Mouse (Mus musculus) kidney, postnatal 10 days (tissue): ENCODE data around the gene Ece1.
"Not testable (repeated sequence)": the region's sequence is repeated elsewhere in the genome, so short reads cannot be mapped to it uniquely, and the experiment has no call there.

Experiments used
- DNase-seq: peaks from one replicate; pipeline ENCODE4 v3.0.0; 2021; ENCODE audit warnings: mixed read lengths

Gene Ece1

DNA sequence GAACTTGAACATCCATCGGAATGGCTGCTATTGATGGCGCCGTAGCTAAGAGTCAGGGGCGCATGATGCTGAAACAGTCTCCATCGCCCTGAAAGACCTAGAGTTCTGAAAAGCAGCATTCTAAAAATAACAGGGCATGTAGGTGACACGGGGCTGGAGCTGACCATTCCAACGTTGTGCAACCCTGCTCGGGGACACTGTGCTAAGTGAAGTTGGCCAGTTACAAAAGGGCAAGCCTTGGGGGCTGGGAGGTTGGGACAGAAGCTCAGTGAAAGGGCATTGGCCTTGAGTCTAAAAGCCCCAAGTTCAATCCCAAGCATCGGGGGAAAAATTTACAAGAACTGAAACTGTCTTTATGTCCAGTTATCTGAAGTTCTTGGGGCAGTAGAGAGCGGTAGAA is 81.5 kb downstream of the Ece1 start:
- no peak for DNase-seq

DNA sequence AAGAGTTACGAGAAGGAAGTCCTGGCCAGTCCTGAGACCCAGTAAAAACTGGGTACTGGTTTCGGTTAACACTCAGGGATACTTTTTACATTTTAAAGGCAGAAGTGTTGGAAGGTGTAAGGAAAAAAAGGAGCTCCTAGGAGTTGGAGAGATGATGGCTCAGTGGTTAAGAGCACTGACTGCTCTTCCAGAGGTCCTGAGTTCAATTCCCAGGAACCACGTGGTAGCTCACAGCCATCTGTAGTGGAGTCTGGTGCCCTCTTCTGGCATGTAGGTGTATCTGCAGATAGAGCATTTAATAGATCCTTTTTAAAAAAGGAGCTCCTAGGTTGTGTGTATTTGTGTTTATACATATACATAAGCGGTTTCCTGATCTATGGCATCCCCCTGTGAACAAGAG is 83.3 kb downstream of the Ece1 start:
- no peak for DNase-seq

DNA sequence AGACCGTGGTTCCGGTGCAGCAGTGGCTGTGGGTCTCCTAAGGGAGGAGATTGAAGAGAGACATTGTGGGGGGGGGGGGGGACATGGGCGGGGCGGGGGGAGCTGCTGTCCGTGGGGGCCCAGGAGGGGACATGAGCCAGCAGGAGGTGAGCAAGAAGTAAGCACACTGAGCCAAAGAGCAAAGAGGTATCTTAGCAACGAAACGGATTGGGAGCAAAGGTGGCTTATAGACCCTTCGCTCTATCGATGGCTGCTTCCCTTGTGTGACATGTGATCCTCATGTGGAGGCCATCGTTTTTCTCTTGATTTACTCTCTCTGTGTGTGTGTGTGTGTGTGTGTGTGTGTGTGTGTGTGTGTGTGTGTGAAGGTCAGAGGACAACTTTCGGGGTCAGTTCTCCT is 84.4 kb downstream of the Ece1 start:
- no peak for DNase-seq

DNA sequence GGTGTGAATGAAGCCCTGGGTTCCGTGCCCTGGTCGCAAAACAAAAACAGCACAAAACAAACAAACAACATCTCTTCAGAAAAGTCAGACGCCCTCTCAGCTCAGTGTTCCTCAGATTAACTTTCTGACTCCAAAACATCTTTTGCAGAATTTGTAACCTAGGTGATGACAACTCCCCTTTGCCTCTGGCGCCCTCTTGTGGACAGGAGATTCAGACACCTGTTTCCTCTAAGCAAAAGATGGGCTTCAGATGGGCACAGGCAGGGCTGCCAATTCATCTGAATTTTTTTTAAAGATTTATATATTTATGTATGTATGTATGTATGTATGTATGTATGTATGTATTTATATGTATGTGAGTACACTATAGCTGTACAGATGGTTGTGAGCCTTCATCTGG is 90.8 kb downstream of the Ece1 start:
- peak; percentile 89 for DNase-seq

DNA sequence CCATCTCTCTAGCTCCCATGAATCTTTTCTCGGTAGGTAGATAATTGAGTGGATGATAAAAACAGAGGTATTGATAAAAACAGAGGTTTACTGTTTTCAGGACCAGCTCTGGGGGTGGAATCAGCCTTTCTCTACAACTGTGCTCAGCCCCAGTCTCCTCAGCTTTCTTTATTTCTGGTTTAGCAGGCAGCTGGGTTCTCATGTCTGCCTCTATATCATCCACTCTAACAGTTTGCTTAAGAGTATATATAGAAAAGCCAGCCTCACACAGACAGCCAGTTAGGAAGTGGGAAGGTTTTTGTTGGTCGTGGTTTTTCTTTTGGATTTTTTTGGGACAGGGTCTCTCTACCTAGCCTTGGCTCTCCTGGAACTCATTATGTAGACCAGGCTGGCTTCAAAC is 92.1 kb downstream of the Ece1 start:
- DNase-seq: no peak

DNA sequence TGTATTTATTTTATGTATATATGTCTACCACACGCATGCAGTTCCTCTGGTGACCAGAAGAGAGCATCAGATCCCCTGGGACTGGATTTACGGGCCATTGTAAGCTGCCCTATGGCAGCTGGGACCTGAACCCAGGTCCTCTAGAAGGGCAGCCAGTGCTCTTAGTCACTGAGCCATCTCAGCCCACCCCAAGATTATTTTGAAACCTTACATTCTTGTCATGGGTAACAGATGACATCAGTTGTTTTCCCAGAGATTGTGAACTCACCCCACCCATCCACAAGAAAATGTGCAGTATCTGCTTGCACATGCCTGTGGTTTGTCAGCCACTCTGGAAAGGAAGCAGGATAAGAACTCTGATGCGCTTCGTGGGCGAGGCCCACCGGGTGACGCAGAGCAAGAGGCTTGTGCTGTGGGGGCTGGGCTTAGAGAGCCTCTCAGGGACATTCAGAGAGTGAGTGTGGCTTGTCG is 92.9 kb downstream of the Ece1 start:
- DNase-seq: peak; percentile 75

DNA sequence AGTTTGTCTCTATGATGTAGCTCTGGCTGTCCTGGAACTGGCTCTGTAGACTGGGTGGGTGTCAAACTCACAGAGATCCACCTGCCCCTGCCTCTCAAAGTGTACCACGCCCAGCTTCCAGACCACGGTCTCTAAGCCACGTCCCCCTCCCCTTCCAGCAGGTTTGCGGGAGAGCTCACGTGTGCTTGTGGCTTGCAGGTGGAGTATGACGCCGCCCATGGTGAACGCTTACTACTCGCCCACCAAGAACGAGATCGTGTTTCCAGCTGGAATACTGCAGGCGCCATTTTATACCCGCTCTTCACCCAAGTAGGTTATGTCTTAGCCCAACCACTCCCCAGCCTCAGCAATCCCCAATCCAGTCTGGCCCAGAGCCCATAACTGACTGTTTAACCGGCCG is 94.2 kb downstream of the Ece1 start:
- no peak for DNase-seq

DNA sequence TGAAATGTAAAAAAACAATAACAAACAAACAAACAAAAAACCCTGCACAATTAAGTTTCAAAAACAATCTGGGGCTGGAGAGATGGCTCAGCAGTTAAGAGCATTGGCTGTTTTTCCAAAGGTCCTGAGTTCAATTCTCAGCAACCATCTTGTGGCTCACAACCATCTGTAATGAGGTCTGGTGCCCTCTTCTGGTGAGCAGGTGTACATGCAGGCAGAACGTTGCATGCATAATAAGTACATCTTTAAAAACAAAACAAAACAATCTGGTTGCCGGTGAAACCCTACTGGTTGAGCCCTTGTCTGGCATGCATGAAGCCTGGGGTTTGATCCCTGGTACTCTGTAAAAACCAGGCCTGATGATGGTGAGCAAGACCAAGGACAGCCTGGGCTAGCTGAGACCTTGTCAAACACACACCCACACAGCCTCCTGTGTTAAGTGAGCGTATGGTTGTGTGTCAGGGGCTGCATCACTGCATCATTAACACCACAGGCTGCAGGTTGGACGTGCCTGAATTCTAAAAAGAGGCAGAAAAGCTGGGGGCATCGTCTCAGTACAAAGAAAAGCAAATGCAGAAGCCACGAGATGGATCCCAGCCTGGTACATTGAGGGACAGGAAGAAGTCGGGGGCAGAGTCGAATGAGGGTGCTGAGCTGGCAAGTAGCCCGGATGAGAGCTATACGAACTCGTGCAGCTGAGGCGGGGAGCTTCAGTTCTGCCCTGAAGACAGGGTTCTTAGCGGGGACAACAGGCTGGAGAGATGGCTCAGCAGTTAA is 98.0 kb downstream of the Ece1 start:
- DNase-seq: no peak

DNA sequence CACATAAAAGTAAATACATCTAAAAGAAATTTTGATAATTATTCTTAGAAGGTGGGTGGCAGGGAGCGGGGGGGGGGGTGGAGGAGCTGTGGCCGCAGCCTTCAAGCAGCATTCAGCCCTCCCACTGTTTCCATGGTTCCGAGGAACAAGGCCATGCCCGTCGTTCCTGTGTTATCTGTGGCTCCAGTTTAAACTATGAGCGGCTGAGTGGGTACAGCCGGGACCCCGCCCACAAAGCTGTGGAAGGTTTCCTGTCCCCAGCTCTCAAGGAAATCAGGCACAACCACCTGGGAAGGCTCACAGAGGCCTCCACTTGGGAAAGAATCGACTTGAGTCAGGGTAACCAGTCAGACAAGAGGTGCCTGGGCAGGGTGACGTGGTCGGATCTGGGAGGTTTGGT is 98.7 kb downstream of the Ece1 start:
- DNase-seq: no peak

DNA sequence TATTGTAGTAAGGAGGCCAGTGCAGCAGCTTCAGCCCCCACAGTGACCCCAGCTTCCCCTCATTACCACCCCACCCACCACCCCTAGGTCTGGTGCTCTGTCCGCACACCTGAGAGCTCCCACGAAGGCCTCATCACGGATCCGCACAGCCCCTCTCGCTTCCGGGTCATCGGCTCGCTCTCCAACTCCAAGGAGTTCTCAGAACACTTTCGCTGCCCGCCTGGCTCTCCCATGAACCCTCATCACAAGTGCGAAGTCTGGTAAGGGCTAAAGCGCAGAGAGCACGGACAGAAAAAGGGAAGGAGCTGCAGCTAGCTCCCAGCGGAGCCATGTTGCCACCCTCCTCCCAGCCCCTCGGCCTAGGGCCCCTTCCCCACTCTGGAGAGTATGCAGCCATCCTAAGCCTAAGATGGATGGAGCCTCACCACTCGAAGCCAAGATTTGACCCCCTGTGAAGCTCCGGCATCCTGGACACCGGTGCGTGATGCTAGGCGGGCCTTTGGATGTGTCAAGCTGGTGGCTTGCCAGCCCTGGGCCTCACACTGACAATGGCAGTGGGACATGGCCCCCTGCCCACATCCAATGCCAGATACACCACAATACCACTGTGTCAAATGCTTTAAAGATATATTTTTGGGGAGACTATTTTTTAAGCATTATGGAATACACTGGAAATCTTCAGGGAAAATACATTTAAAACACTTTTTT is 100.8 kb downstream of the Ece1 start:
- DNase-seq: no peak

DNA sequence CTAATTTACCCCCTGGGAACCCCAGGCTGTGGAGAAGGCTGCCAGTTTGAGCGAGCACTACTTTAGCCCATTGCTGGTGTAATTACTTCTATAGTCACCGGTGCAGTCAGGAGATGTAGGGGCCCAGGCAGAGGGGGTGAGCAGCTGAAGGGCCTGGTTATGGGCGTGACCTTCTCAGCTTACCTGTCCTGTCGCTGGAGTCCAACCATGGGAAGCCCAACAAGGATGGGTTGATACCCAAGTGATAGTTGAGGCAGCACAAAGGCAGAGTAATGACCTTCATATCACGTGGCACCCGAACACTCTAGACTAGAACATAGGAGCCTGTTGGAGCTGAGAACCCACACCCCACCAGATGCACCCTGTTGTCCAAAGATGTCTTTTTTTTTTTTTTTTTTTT is 101.4 kb downstream of the Ece1 start:
- no peak for DNase-seq

DNA sequence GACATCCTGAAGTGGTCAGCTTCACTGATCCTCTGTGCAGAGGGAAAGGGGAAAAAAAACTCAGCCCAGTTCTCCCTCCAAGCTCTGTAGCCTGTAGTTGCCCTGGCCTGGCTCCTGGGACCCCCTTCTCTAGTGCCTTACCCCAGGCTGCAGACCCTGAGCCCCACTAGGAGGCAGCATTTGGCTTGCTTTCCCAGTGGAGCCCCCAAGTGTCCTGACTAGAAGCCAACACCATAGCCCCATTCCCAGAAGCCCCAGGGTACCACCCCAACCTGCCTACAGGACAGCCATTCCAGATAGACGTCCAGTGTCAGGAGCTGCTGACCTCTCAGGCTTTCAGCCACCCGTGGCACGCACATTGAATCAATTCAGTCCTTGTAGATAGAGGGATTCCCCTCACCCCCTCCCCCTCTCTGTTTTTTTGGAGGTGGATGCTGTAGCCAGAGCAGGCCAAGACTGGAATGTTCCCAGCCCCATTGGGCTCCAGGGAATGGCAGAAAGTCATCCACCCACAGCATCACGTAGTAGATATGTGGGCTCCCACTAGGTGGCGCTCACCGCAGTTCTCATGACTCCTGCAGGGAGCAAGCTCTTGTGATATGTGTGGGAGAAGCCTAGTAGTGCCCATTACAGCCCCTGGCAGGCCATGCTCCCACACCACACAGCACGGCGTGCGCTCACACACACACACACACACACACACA is 102.0 kb downstream of the Ece1 start:
- DNase-seq: peak; percentile 92

DNA sequence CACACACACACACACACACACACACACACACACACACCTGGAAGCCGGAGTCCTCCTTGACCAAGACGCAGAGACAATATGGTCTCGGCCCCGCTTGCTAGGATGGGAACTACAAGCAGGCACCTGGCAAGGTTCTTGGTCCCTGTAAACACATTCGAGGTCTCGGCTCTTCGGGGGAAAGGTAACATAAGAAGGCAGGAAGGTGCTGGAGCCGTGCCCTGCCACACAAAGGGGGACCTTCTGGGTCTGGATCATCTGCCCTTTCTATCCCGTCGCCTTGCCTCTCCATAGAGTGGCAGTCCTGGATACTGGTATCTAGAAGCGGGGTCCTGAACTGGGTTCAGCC is 102.5 kb downstream of the Ece1 start:
- DNase-seq: no peak

DNA sequence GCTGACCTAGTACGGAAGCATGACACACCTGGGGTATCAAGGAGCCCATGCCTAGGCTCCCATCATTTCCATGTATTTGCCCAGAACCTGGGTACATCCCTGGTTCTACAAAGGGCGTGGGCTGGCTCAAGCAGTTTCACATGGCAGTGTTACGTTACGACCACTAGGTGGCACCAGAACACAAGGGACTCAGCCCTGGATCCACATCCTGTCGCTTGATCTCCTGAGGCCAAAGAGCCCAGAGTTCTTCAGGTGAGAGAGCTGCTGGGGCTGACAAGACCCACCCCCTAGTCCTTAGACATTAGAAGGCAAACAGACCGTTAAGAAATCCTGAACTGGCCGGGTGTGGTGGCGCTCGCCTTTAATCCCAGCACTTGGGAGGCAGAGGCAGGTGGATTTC is 106.2 kb downstream of the Ece1 start:
- DNase-seq: peak; percentile 84

DNA sequence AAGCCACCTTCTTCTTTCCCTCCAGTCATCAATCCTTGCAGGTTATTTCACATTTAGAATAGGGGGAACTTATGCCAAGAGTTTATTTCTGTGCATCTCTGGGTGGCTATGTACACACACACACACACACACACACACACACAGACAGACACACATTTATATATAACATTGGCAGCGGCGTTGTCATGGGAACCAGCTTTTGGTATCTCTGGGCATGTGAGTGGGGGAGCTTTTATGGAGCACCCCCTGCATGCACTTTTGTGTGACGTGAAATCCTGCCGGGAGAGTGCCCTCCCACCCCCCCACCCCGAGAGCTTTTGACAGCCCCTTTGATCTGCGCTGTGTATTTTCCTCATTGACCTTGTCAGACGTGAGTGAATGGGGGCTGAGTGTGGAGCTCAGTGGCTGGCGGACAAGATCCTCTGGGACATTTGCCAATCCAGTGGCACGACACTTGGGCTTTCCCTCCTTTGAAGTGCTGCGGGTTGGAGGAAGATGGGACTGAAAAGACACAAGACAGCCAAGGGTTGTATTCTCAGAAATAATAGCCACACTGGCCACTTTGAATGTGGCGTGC is 108.7 kb downstream of the Ece1 start:
- not testable (repeated sequence) for DNase-seq

DNA sequence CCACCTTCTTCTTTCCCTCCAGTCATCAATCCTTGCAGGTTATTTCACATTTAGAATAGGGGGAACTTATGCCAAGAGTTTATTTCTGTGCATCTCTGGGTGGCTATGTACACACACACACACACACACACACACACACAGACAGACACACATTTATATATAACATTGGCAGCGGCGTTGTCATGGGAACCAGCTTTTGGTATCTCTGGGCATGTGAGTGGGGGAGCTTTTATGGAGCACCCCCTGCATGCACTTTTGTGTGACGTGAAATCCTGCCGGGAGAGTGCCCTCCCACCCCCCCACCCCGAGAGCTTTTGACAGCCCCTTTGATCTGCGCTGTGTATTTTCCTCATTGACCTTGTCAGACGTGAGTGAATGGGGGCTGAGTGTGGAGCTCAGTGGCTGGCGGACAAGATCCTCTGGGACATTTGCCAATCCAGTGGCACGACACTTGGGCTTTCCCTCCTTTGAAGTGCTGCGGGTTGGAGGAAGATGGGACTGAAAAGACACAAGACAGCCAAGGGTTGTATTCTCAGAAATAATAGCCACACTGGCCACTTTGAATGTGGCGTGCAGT is 112.9 kb downstream of the Ece1 start:
- DNase-seq: not testable (repeated sequence)

DNA sequence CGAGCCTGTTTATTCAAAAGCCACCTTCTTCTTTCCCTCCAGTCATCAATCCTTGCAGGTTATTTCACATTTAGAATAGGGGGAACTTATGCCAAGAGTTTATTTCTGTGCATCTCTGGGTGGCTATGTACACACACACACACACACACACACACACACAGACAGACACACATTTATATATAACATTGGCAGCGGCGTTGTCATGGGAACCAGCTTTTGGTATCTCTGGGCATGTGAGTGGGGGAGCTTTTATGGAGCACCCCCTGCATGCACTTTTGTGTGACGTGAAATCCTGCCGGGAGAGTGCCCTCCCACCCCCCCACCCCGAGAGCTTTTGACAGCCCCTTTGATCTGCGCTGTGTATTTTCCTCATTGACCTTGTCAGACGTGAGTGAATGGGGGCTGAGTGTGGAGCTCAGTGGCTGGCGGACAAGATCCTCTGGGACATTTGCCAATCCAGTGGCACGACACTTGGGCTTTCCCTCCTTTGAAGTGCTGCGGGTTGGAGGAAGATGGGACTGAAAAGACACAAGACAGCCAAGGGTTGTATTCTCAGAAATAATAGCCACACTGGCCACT is 117.1 kb downstream of the Ece1 start:
- DNase-seq: not testable (repeated sequence)

DNA sequence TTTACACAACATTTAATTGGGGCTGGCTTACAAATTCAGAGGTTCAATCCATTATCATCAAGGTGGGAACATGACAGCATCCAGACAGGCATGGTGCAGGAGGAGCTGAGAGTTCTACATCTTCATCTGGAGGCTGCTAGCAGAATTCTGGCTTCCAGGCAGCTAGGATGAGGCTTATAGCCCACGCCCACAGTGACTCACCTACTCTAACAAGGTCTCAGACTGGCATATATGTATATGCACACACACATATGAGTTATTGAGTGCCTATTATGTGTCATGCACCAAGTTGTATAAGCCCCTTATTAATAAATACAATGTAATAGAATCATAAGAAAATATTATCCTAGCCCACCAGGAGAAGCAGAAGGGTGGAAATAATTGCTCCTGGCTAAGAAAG is 120.8 kb downstream of the Ece1 start:
- DNase-seq: no peak

DNA sequence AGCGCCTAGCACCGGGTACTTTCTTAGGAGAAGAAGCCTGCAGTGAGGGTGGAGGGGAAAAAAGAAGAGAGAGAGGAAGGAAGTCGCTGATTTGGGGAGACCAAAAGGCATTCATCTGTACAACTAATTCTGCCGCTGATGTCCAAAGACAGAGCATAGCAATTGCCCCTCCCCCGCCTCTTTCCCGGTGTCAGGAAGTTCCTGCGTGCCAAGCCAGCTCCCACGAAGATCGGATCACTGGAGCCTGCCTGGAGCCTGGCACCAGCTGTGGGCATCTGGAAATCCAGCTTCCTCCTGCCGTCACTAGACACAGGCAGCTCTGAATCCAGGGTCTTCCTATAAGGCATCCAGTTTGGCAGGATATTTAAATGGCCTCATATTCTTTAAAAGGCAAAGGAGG is 122.2 kb downstream of the Ece1 start:
- DNase-seq: peak; percentile 84

DNA sequence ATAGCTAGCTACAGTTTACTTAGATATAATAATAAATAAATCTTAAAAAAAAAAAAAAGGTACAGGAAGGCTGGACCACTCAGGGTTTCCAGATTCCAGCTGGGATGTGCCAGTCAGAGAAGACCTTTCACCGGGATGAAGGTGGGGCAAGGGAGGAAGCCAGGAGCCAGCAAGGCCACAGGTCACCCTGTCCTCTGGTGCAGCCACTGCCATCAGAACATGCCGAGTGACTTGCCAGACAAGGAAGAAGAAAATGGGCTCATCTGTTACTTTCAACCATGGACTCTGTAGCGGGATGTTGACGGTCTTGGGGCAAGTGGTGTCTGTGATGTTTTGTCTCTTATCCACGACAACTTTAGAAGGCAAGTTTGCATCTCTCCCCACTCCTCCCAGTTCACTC is 122.7 kb downstream of the Ece1 start:
- no peak for DNase-seq

DNA sequence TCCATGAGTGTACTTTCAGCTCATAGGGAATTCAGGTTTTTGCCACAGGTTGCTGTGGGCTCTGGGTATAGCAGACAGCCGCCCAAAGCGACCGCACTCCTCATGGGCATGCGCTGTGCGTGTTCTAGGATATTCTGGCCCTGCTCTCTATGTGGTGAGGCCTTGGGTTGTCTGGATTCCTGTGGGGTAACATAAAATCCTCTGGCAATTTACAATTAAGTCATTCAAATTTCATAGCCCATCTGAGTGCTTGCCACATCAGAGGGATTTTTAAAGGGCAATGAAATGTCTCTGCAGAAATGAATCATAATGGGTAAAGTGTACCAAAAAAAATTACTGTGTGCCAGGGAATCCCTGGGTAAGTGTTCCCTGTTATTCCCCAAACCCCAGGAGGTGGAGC is 127.4 kb downstream of the Ece1 start:
- no peak for DNase-seq

DNA sequence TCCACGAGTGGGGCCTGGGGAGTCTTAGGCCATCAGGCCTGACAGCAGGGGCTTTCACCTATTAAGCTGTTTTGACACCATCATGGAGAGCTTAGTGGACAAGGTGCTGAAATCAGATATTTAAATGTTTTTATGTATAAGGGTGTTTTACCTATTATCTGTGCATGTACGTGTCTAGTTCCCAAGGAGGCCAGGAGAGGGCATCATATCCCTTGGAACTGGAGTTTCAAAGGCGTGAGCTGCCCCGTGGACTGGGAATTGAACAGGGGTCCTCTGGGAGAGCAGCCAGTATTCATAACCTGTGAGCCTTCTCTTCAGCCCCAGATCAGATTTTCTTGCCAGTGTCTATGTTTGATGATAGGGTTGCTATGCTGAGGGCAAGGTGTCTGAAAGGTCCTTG is 128.4 kb downstream of the Ece1 start:
- no peak for DNase-seq

DNA sequence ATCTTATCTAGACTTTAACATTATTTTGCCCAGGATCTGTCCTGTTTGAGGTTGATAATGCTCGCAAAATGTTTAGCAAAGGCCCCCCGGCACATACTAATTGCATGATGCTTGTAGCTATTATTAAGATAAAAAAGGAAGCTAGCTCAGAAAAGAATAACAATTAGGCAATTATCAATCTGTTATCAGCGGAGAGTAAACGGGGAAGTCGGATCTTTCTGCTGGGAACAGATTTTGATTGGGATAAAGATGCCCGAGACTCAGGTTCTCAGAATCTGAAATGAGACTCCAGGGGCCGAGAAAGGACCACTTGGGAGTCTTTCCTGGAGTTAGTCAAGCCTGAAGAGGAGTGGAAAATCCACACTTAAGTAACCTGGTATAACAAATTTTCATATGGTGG is 129.2 kb downstream of the Ece1 start:
- no peak for DNase-seq
